Mouse (Mus musculus) kidney, embryonic 16.5 days (tissue): Measurements from ENCODE around the gene Rab3gap2. TPM values are rescaled to one million over a fixed set of nuclear protein-coding genes. Genes with fewer than 3 reads are reported as not detected.
A peak's percentile ranks its signal among the peaks of the same experiment; 100 is the strongest.

Source experiments
- ATAC-seq: fragments of 200-750 bp; cut with Nextera tagmentation; 2 replicates; pipeline ENCODE4 v1.8.0; 2017; ENCODE audit warnings: moderate TSS enrichment; ENCODE audit not compliant: low FRiP score, low TSS enrichment
- H3K27ac ChIP-seq: fragments of 300-500 bp; sonication (generic); 2 replicates; pipeline ENCODE4 v1.5.1; 2014; ENCODE audit warnings: low read length
- H3K27me3 ChIP-seq: fragments of 300-500 bp; sonication (generic); 2 replicates; pipeline ENCODE4 v1.6.1; 2014; ENCODE audit warnings: low read length, control low read depth, mixed read lengths; ENCODE audit not compliant: insufficient read depth
- H3K36me3 ChIP-seq: fragments of 300-500 bp; sonication (generic); 2 replicates; pipeline ENCODE4 v1.6.1; 2014; ENCODE audit warnings: low read length, control low read depth, mixed read lengths; ENCODE audit not compliant: insufficient read depth
- H3K4me1 ChIP-seq: fragments of 300-500 bp; sonication (generic); 2 replicates; pipeline ENCODE4 v1.6.1; 2014; ENCODE audit warnings: low read length, control low read depth, mixed read lengths; ENCODE audit not compliant: insufficient read depth
- H3K4me2 ChIP-seq: fragments of 300-500 bp; sonication (generic); replicated peaks from 2 replicates; pipeline ENCODE4 v1.6.1; 2014; ENCODE audit warnings: low read depth, low read length
- H3K4me3 ChIP-seq: fragments of 300-500 bp; sonication (generic); 2 replicates; pipeline ENCODE4 v1.5.1; 2014; ENCODE audit warnings: mild to moderate bottlenecking, low read length
- H3K9ac ChIP-seq: fragments of 300-500 bp; sonication (generic); replicated peaks from 2 replicates; pipeline ENCODE4 v1.6.1; 2014; ENCODE audit warnings: low read length
- H3K9me3 ChIP-seq: fragments of 300-500 bp; sonication (generic); 2 replicates; pipeline ENCODE4 v1.6.1; 2016; ENCODE audit warnings: low read length, control low read depth
- WGBS: fragments of 180-500 bp; shearing (Covaris S2); extraction: QIAGEN DNeasy Blood & Tissue Kit; methylation state at CpG from one replicate; pipeline ENCODE4 v1.1.7; 2014; 5-methylcytosine and 5-hydroxymethylcytosine counted together
- polyA plus RNA-seq: library from polyadenylated mRNA; unstranded; fragments of >200 nt; fragmentation: Nextera tagmentation; extraction: Ambion mirVana; gene quantifications from 2 replicates; pipeline ENCODE4 v1.2.1, GENCODE M21; 2015

Rab3gap2 gene
- polyA plus RNA-seq, 1 experiment from 2014 or later, result 23.8 TPM

GRCm38 (mm10) chr1:185216762-185217161, 12.8 kb downstream of the Rab3gap2 start:
- Histone ChIP-seq H3K27ac (peak overlapping the region; percentile 65; the same call in 1 of the 2 replicates), H3K4me2 (no peak overlapping the region), H3K27me3 (no peaks in the 10 kb centered on the region), H3K9me3 (no peaks in the 10 kb centered on the region), H3K4me3 (no peak overlapping the region), H3K4me1 (peaks cover 21% of the 10 kb centered on the region), H3K36me3 (peaks cover 3% of the 10 kb centered on the region), H3K9ac (no peak overlapping the region)
- 5% methylated on average over 2 of the region's 2 CpGs for WGBS
- peak; percentile 87; the same call in 1 of the 2 replicates for ATAC-seq

DNA sequence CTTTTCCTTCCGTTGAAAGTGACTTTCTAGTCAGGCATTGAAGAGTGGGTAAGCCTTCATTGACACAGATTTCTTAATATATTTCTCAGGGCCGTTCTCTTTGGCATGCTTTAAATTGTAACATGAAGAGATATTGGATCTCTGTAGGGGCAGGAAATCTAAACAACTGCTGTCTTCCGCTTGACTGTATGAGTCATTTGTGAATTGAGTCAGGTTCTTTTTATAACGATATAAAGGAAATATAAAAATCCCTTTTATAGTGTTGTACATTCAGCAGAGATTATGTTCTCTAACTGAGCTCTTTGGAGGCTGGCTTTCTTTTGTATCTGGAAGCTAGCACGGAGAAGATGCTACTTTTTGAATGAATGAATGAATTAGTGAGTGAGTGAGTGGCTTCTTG, 14.0 kb downstream of the Rab3gap2 start:
- Histone ChIP-seq H3K27me3 (no peaks in the 10 kb centered on the region), H3K4me1 (peaks cover 21% of the 10 kb centered on the region), H3K9me3 (no peaks in the 10 kb centered on the region), H3K4me3 (no peak overlapping the region), H3K27ac (no peak overlapping the region), H3K36me3 (peaks cover 9% of the 10 kb centered on the region), H3K9ac (no peak overlapping the region), H3K4me2 (no peak overlapping the region)
- ATAC-seq, result no peak
- WGBS, result 47% methylated on average over 5 of the region's 5 CpGs

GRCm38 (mm10) chr1:185226889-185227288, 23.0 kb downstream of the Rab3gap2 start:
- no peaks in the 10 kb centered on the region for H3K27me3 ChIP-seq
- H3K4me3 ChIP-seq, result no peak overlapping the region
- no peak for ATAC-seq
- H3K9me3 ChIP-seq, result no peaks in the 10 kb centered on the region
- WGBS, result 89% methylated on average over 6 of the region's 6 CpGs
- H3K4me1 ChIP-seq, result peaks cover 6% of the 10 kb centered on the region; the same call in 1 of the 2 replicates
- no peak overlapping the region for H3K9ac ChIP-seq
- no peak overlapping the region for H3K27ac ChIP-seq
- H3K4me2 ChIP-seq, result no peak overlapping the region
- H3K36me3 ChIP-seq, result peaks cover 23% of the 10 kb centered on the region

- Histone ChIP-seq H3K4me2 (no peak overlapping the region), H3K36me3 (peaks cover 16% of the 10 kb centered on the region), H3K27me3 (no peaks in the 10 kb centered on the region), H3K9me3 (no peaks in the 10 kb centered on the region), H3K27ac (no peak overlapping the region), H3K4me3 (no peak overlapping the region), H3K4me1 (peaks cover 6% of the 10 kb centered on the region; the same call in 1 of the 2 replicates), H3K9ac (no peak overlapping the region)
- ATAC-seq, result no peak
- WGBS, result 60% methylated on average over 7 of the region's 7 CpGs
These were observed 23.8 kb downstream of the Rab3gap2 start for GRCm38 (mm10) chr1:185227766-185228165.

DNA sequence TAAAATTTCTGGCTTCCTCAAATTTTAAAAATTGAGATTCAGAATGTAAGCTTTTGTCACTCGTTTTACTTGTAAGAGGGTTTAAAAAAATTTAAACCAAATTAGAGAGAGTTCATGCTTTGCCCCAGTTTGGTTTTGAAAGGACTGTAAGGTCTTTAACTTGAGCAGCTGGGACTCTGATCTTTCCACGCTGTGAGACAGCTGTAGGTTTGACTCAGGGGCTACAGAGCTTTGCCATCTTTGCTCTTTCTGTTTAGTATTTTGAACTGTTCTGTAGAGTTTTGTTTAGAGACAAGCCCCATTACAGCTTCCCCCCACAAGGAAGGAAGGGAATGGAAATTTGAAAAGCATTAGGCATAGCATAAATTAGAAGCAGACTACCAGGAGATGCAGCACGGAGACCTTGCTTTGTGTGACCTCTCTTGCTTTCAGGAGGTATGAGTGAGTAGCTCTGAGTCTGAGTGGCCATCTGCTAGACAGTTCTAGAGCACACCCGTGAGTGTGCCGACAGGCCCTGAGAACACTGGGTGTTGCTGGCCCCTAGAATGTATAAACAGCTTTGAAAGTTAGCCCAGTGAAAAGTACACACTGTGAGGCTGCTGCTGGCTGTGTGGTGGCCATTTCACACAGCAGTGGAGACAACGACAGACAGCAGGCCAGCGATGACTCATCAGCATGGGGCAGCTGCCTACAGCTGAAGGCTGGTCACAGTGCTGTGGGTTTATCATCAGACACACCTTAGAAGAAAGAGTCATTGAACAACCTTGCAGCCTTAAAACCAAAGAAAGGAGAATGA, 25.7 kb downstream of the Rab3gap2 start:
- H3K27me3 ChIP-seq, result no peaks in the 10 kb centered on the region
- H3K4me1 ChIP-seq, result peaks cover 6% of the 10 kb centered on the region; the same call in 1 of the 2 replicates
- H3K4me2 ChIP-seq, result no peak overlapping the region
- H3K36me3 ChIP-seq, result peaks cover 14% of the 10 kb centered on the region
- H3K9ac ChIP-seq, result no peak overlapping the region
- 50% methylated on average over 7 of the region's 7 CpGs for WGBS
- no peaks in the 10 kb centered on the region for H3K9me3 ChIP-seq
- peak overlapping the region; percentile 59 for H3K27ac ChIP-seq
- no peak overlapping the region for H3K4me3 ChIP-seq
- ATAC-seq, result peak; percentile 74; the same call in 1 of the 2 replicates

DNA sequence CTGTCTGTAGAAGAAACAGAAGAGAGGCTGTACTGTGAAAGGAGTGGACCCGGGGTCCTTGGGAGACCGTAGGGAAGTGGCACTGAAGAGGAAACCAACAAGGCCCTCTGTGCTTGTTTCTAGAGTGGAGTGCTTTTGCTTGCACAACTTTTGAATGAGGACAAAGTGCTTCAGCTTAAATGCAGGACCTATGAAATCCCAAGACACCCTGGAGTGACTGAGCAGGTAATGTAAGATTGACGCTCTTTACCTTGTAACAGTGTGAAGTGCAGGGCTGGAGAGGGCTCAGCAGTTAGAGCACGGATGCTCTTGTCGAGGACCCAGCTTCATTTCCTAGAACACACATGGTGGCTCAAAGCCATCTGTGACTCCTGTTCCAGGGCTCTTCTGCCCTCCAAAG, 31.9 kb downstream of the Rab3gap2 start:
- WGBS, result 94% methylated on average over 5 of the region's 5 CpGs
- peaks cover 33% of the 10 kb centered on the region for H3K36me3 ChIP-seq
- H3K27ac ChIP-seq, result no peak overlapping the region
- H3K4me3 ChIP-seq, result no peak overlapping the region
- H3K4me2 ChIP-seq, result no peak overlapping the region
- H3K27me3 ChIP-seq, result no peaks in the 10 kb centered on the region
- H3K9ac ChIP-seq, result no peak overlapping the region
- H3K9me3 ChIP-seq, result no peaks in the 10 kb centered on the region
- no peak for ATAC-seq
- H3K4me1 ChIP-seq, result no peaks in the 10 kb centered on the region

DNA sequence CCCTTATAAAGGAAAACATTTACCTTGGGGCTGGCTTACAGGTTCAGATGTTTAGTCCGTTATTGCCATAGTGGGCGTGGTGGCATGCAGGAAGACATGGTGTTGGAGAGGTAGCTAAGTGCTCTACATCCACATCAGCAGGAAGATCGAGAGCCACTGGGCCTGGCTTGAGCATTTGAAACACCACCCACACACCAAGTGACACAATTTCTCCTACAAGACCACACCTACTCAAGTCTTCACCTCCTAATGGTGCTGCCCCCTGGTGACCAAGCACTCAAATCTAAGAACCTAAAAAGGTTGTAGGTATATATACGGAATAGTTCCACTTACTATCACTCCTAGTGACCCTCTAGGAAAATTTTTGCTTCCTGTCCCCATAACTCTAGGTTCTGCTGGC, 32.6 kb downstream of the Rab3gap2 start:
- Histone ChIP-seq H3K9me3 (no peaks in the 10 kb centered on the region), H3K27ac (no peak overlapping the region), H3K9ac (no peak overlapping the region), H3K27me3 (no peaks in the 10 kb centered on the region), H3K4me3 (no peak overlapping the region), H3K4me1 (no peaks in the 10 kb centered on the region), H3K36me3 (peaks cover 39% of the 10 kb centered on the region), H3K4me2 (no peak overlapping the region)
- 84% methylated on average over 4 of the region's 4 CpGs for WGBS
- ATAC-seq, result no peak

DNA sequence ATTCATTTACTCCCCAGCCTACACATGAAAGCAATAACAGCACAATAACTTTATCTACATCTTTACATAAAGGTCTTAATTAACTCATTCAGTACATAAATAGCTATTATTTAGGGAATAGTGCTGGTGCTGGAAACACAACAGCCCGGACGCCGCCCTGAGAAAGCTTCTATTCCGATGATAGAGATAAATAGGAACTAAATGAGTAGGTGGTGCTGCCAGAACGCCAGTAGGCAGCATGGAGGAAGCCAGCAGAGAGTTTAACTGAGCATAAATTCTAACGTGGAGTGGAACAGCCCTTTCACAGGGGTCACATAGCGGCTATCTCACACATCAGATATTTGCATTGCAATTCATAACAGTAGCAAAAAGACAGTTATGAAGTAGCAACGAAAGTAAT, 39.1 kb downstream of the Rab3gap2 start:
- no peak overlapping the region for H3K9ac ChIP-seq
- ATAC-seq, result no peak

DNA sequence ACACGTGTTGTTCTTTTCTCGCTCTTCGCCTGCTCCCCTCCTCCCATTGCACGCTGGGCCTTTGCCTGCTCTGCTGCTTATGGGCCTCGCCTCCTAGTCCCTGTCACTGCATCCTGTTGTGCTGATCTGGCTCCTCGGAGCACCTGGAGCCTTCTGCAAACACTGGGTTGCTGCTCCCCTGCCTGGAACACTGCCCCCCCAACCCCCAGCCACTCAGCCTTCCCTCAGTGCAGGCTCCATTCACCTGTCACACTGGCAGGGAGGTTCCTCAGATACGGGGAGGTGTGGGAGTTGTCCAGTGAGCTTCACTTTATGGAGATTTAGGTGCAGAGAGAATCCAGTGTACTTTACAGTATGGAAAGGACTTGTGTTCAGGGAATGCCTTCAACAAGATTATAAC, 41.5 kb downstream of the Rab3gap2 start:
- no peak overlapping the region for H3K4me2 ChIP-seq
- H3K4me1 ChIP-seq, result peaks cover 7% of the 10 kb centered on the region; the same call in 1 of the 2 replicates
- WGBS, result 52% methylated on average over 7 of the region's 7 CpGs
- H3K4me3 ChIP-seq, result no peak overlapping the region
- H3K9me3 ChIP-seq, result no peaks in the 10 kb centered on the region
- ATAC-seq, result no peak
- H3K27ac ChIP-seq, result no peak overlapping the region; the same call in 1 of the 2 replicates
- peaks cover 44% of the 10 kb centered on the region for H3K36me3 ChIP-seq
- no peak overlapping the region for H3K9ac ChIP-seq
- H3K27me3 ChIP-seq, result no peaks in the 10 kb centered on the region

More for the DNA sequence above, 39.1 kb downstream of the Rab3gap2 start:
- Histone ChIP-seq H3K9me3 (no peaks in the 10 kb centered on the region), H3K4me1 (peaks cover 5% of the 10 kb centered on the region; the same call in 1 of the 2 replicates), H3K27me3 (no peaks in the 10 kb centered on the region), H3K4me2 (no peak overlapping the region), H3K4me3 (no peak overlapping the region), H3K36me3 (peaks cover 40% of the 10 kb centered on the region), H3K27ac (no peak overlapping the region)
- WGBS, result 86% methylated on average over 8 of the region's 8 CpGs

GRCm38 (mm10) chr1:185247429-185248085, 43.6 kb downstream of the Rab3gap2 start:
- Histone ChIP-seq H3K4me3 (no peak overlapping the region), H3K9me3 (no peaks in the 10 kb centered on the region), H3K36me3 (peaks cover 48% of the 10 kb centered on the region), H3K4me1 (peaks cover 7% of the 10 kb centered on the region; the same call in 1 of the 2 replicates), H3K27ac (peak overlapping the region; percentile 71), H3K27me3 (no peaks in the 10 kb centered on the region), H3K9ac (no peak overlapping the region), H3K4me2 (no peak overlapping the region)
- peak; percentile 73; the same call in 1 of the 2 replicates for ATAC-seq
- 52% methylated on average over 20 of the region's 20 CpGs for WGBS
